Mouse (Mus musculus): ENCODE data around the gene Slc41a2. TPM values are rescaled to one million over a fixed set of nuclear protein-coding genes. Genes with fewer than 3 reads are reported as not detected.
A peak's percentile ranks its signal among the peaks of the same experiment; 100 is the strongest.
"Not testable (repeated sequence)": the region's sequence is repeated elsewhere in the genome, so short reads cannot be mapped to it uniquely, and the experiment has no call there.

Slc41a2 gene
- total RNA-seq, 2 experiments from 2014 or later: 1.3 to 1.5 TPM

GRCm38 (mm10) chr10:83354333-83354719 lies 16.6 kb upstream of the Slc41a2 start:
- no peak for DNase-seq
- intact Hi-C loops (cut with DNase I): loop anchor here (2.0 to 5.0 kb wide), 2 partner anchors 132 to 446 kb away; no protein-coding TSS in a partner anchor

- DNase-seq: peak; percentile 55 to 56
- intact Hi-C loops (cut with DNase I): loop anchor here (2.0 to 5.0 kb wide), 2 partner anchors 132 to 445 kb away; no protein-coding TSS in a partner anchor
Measured at GRCm38 (mm10) chr10:83353680-83354332, 16.1 kb upstream of the Slc41a2 start.

GRCm38 (mm10) chr10:83351779-83352178 lies 14.1 kb upstream of the Slc41a2 start:
- intact Hi-C loops (cut with DNase I): loop anchor here (5.0 kb wide), 1 partner anchor 129 kb away; no protein-coding TSS in a partner anchor

GRCm38 (mm10) chr10:83350689-83351088 lies 13.0 kb upstream of the Slc41a2 start:
- DNase-seq: no peak
- intact Hi-C loops (cut with DNase I): loop anchor here (5.0 kb wide), 1 partner anchor 128 kb away; no protein-coding TSS in a partner anchor

More at GRCm38 (mm10) chr10:83351779-83352178, 14.1 kb upstream of the Slc41a2 start:
- not testable (repeated sequence) for DNase-seq

GRCm38 (mm10) chr10:83347494-83347893 lies 9.8 kb upstream of the Slc41a2 start:
- no peak for DNase-seq
- intact Hi-C loops (cut with DNase I): no loop called here

- intact Hi-C loops (cut with DNase I): no loop called here
- DNase-seq: no peak
Measured at GRCm38 (mm10) chr10:83346359-83346736, 8.7 kb upstream of the Slc41a2 start.

- intact Hi-C loops (cut with DNase I): no loop called here
- DNase-seq: no peak
Measured at GRCm38 (mm10) chr10:83345693-83346358, 8.1 kb upstream of the Slc41a2 start.

- no peak for DNase-seq
- intact Hi-C loops (cut with DNase I): no loop called here
Measured at GRCm38 (mm10) chr10:83343828-83344685, 6.4 kb upstream of the Slc41a2 start.

- intact Hi-C loops (cut with DNase I): no loop called here
- no peak for DNase-seq
Measured at GRCm38 (mm10) chr10:83343171-83343570, 5.5 kb upstream of the Slc41a2 start.

GRCm38 (mm10) chr10:83341226-83341625 lies 3.5 kb upstream of the Slc41a2 start:
- no peak for DNase-seq
- intact Hi-C loops (cut with DNase I): no loop called here

GRCm38 (mm10) chr10:83337971-83338598 lies 403 bp upstream of the Slc41a2 start:
- DNase-seq: no peak
- intact Hi-C loops (cut with DNase I): no loop called here

GRCm38 (mm10) chr10:83336336-83336735 lies 1.3 kb downstream of the Slc41a2 start:
- intact Hi-C loops (cut with DNase I): no loop called here
- DNase-seq: no peak

- DNase-seq: no peak
Measured at GRCm38 (mm10) chr10:83332581-83332980, 5.1 kb downstream of the Slc41a2 start.

GRCm38 (mm10) chr10:83331811-83332210 lies 5.9 kb downstream of the Slc41a2 start:
- intact Hi-C loops (cut with DNase I): no loop called here
- DNase-seq: no peak

More at GRCm38 (mm10) chr10:83332581-83332980, 5.1 kb downstream of the Slc41a2 start:
- intact Hi-C loops (cut with DNase I): no loop called here

GRCm38 (mm10) chr10:83330336-83330735 lies 7.3 kb downstream of the Slc41a2 start:
- DNase-seq: no peak
- intact Hi-C loops (cut with DNase I): no loop called here

GRCm38 (mm10) chr10:83328791-83329190 lies 8.9 kb downstream of the Slc41a2 start:
- DNase-seq: no peak
- intact Hi-C loops (cut with DNase I): no loop called here

- intact Hi-C loops (cut with DNase I): no loop called here
- no peak for DNase-seq
Measured at GRCm38 (mm10) chr10:83326648-83327285, 10.9 kb downstream of the Slc41a2 start.

GRCm38 (mm10) chr10:83325903-83326302 lies 11.8 kb downstream of the Slc41a2 start:
- no peak for DNase-seq
- intact Hi-C loops (cut with DNase I): no loop called here

- intact Hi-C loops (cut with DNase I): no loop called here
- DNase-seq: no peak
Measured at GRCm38 (mm10) chr10:83324871-83325270, 12.8 kb downstream of the Slc41a2 start.

GRCm38 (mm10) chr10:83322551-83323100 lies 15.1 kb downstream of the Slc41a2 start:
- DNase-seq: no peak
- intact Hi-C loops (cut with DNase I): no loop called here
